Mouse (Mus musculus) embryonic facial prominence, embryonic 13.5 days (tissue): ENCODE data around the gene Galnt11. TPM values are rescaled to one million over a fixed set of nuclear protein-coding genes. Genes with fewer than 3 reads are reported as not detected.

ENCODE experiments used
- ATAC-seq: fragments of 200-750 bp; cut with Nextera tagmentation; 2 replicates; pipeline ENCODE4 v1.8.0; 2017; ENCODE audit warnings: low read depth; ENCODE audit not compliant: insufficient number of reproducible peaks, insufficient read depth, low FRiP score, low TSS enrichment
- H3K27ac ChIP-seq: fragments of 300-500 bp; sonication (generic); 2 replicates; pipeline ENCODE4 v1.5.1; 2015; ENCODE audit warnings: moderate library complexity, mild to moderate bottlenecking, inconsistent platforms
- H3K27me3 ChIP-seq: fragments of 300-500 bp; sonication (generic); 2 replicates; pipeline ENCODE4 v1.6.1; 2015; ENCODE audit warnings: mild to moderate bottlenecking, inconsistent platforms
- H3K36me3 ChIP-seq: fragments of 300-500 bp; sonication (generic); 2 replicates; pipeline ENCODE4 v1.6.1; 2015; ENCODE audit warnings: mild to moderate bottlenecking, inconsistent platforms
- H3K4me1 ChIP-seq: fragments of 300-500 bp; sonication (generic); 2 replicates; pipeline ENCODE4 v1.6.1; 2015; ENCODE audit warnings: inconsistent platforms
- H3K4me2 ChIP-seq: fragments of 300-500 bp; sonication (generic); 2 replicates; pipeline ENCODE4 v1.6.1; 2015; ENCODE audit warnings: moderate library complexity, mild to moderate bottlenecking, inconsistent platforms
- H3K4me3 ChIP-seq: fragments of 300-500 bp; sonication (generic); 2 replicates; pipeline ENCODE4 v1.5.1; 2015; ENCODE audit warnings: mild to moderate bottlenecking, inconsistent platforms
- H3K9ac ChIP-seq: fragments of 300-500 bp; sonication (generic); 2 replicates; pipeline ENCODE4 v1.6.1; 2015; ENCODE audit warnings: mild to moderate bottlenecking, inconsistent platforms
- H3K9me3 ChIP-seq: fragments of 300-500 bp; sonication (generic); 2 replicates; pipeline ENCODE4 v1.6.1; 2016; ENCODE audit warnings: inconsistent platforms
- WGBS: fragments of 180-500 bp; shearing (Covaris S2); methylation state at CpG from one replicate; pipeline ENCODE4 v1.1.7; 2015; ENCODE audit warnings: mixed read lengths; 5-methylcytosine and 5-hydroxymethylcytosine counted together
- polyA plus RNA-seq: library from polyadenylated mRNA; unstranded; fragments of >200 nt; fragmentation: Nextera tagmentation; extraction: Ambion mirVana; gene quantifications from 2 replicates; pipeline ENCODE4 v1.2.1, GENCODE M21; 2015

Galnt11 gene
- polyA plus RNA-seq, 1 experiment from 2014 or later = 38.7 TPM

DNA sequence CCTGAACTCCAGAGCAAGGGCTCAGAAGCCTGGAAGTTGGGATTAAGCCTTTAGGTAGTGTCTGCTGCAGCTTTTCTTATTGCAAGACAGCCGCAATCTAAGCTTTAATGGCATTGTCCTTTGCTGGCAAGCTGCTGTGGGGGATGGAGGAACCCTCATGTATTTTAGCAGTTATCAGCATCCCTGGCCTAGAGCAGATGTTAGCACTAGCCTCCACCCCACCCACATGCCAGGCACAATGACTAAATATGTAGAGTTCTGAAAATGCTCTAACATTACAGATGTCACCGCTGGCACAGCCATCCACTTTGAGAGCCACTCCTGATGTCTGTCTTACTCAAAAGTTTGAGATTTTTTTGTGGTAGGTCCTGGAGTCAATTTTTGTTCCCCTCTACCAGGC is 35.0 kb downstream of the Galnt11 start:
- no peaks in the 10 kb centered on the region for H3K4me1 ChIP-seq
- no peak overlapping the region for H3K27ac ChIP-seq
- no peaks in the 10 kb centered on the region for H3K9me3 ChIP-seq
- no peak overlapping the region for H3K9ac ChIP-seq
- peaks cover 85% of the 10 kb centered on the region for H3K36me3 ChIP-seq
- no peak overlapping the region for H3K4me2 ChIP-seq
- 91% methylated on average over 2 of the region's 2 CpGs for WGBS
- H3K4me3 ChIP-seq = no peak overlapping the region
- ATAC-seq = no peak
- no peaks in the 10 kb centered on the region for H3K27me3 ChIP-seq

DNA sequence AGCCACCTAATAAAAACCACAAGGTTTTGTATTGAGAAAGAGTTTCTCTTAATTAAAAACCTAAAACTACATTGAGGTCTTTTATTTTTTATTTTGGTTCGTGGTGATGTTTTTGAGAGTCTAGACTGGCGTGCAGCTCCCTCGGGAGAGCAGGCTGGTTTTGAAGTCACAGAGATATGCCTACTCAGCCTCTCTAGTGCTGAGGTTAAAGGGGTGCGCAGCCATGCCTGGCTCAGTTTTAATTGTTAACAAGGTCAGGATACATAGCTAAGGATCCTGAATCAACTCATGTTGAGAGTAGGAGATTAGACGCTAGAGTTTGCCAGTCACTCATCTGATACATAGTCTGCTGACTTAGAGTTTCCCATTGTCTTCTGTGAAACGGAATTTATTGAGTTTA is 39.7 kb downstream of the Galnt11 start:
- Histone ChIP-seq H3K9me3 (no peaks in the 10 kb centered on the region), H3K9ac (no peak overlapping the region), H3K4me2 (no peak overlapping the region), H3K27me3 (no peaks in the 10 kb centered on the region), H3K36me3 (peaks cover 87% of the 10 kb centered on the region), H3K4me1 (no peaks in the 10 kb centered on the region), H3K4me3 (no peak overlapping the region), H3K27ac (no peak overlapping the region)
- no peak for ATAC-seq
- 65% methylated on average over 6 of the region's 6 CpGs for WGBS

GRCm38 (mm10) chr5:25262266-25262665 is 40.6 kb downstream of the Galnt11 start:
- H3K4me2 ChIP-seq = no peak overlapping the region
- no peak for ATAC-seq
- H3K9me3 ChIP-seq = no peaks in the 10 kb centered on the region
- H3K4me1 ChIP-seq = no peaks in the 10 kb centered on the region
- no peak overlapping the region for H3K27ac ChIP-seq
- H3K9ac ChIP-seq = no peak overlapping the region
- WGBS = 85% methylated on average over 7 of the region's 7 CpGs
- peaks cover 86% of the 10 kb centered on the region for H3K36me3 ChIP-seq
- no peak overlapping the region for H3K4me3 ChIP-seq
- H3K27me3 ChIP-seq = no peaks in the 10 kb centered on the region

DNA sequence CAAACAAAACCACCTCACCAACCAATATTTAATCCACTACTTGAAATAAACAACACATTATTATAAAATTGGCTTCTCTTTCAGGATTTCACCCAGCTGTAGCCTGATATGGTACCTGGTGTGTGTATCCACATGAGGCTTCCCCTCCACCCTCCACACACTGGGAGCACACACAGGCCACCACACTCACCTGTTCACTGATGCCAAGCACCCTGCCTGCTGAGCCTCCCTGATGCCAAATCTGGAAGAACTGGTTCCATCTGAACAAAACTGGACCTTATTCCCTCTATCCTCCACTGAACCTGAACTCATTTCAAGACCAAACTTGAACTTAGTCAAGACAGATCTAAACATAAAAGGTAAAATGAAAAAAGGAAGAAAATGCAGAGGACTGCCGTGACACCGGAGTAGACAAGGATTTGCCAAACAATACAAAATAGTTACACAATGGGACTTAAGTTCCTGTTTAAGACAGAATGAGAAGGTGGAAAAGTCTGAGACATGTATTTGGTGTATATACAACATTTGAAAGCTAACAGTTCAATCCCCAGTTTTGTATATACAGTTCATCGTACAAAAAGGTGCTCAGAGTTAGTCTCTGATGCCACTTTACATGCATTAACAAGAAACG is 46.7 kb downstream of the Galnt11 start:
- H3K36me3 ChIP-seq = peaks cover 76% of the 10 kb centered on the region
- no peaks in the 10 kb centered on the region for H3K9me3 ChIP-seq
- H3K4me3 ChIP-seq = no peak overlapping the region
- H3K27ac ChIP-seq = no peak overlapping the region
- H3K9ac ChIP-seq = no peak overlapping the region
- no peak overlapping the region for H3K4me2 ChIP-seq
- no peak for ATAC-seq
- H3K27me3 ChIP-seq = no peaks in the 10 kb centered on the region
- 94% methylated on average over 4 of the region's 4 CpGs for whole genome bisulfite sequencing
- no peaks in the 10 kb centered on the region for H3K4me1 ChIP-seq

DNA sequence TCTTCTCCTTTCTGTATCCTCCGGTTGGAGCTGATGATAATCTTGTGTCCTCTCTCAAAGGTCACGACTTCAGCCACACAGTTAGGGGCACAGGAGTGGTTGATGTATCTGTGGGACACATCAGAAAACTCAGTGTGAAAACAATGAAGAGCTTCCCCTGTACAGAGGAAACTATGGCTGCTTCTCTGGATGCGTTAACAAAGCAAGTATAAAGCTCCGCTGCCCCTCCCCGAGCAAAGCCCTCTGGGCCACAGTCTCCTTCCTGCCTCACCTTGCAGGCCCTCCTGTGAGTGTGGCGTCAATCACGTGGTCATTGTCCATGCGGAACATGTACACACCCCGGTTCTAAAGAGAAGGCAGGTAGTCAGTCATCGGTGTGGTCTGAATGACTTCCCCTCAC is 53.9 kb downstream of the Galnt11 start:
- no peak overlapping the region for H3K4me2 ChIP-seq
- no peak overlapping the region for H3K9ac ChIP-seq
- H3K27ac ChIP-seq = no peak overlapping the region
- H3K27me3 ChIP-seq = no peaks in the 10 kb centered on the region
- H3K4me3 ChIP-seq = no peak overlapping the region
- peaks cover 70% of the 10 kb centered on the region for H3K36me3 ChIP-seq
- H3K9me3 ChIP-seq = no peaks in the 10 kb centered on the region
- no peak for ATAC-seq
- 94% methylated on average over 10 of the region's 10 CpGs for WGBS
- H3K4me1 ChIP-seq = no peaks in the 10 kb centered on the region

- Histone ChIP-seq H3K27ac (no peak overlapping the region), H3K27me3 (no peaks in the 10 kb centered on the region), H3K9ac (no peak overlapping the region), H3K4me1 (no peaks in the 10 kb centered on the region), H3K4me3 (no peak overlapping the region), H3K36me3 (peaks cover 70% of the 10 kb centered on the region), H3K9me3 (no peaks in the 10 kb centered on the region), H3K4me2 (no peak overlapping the region)
- no peak for ATAC-seq
- whole genome bisulfite sequencing = 80% methylated on average over 6 of the region's 6 CpGs
Measured at GRCm38 (mm10) chr5:25276365-25276764, 54.7 kb downstream of the Galnt11 start.

- Histone ChIP-seq H3K27ac (no peak overlapping the region), H3K9me3 (no peaks in the 10 kb centered on the region), H3K4me1 (no peaks in the 10 kb centered on the region), H3K4me3 (no peak overlapping the region), H3K36me3 (peaks cover 85% of the 10 kb centered on the region), H3K27me3 (no peaks in the 10 kb centered on the region), H3K4me2 (no peak overlapping the region), H3K9ac (no peak overlapping the region)
- WGBS = 97% methylated on average over 13 of the region's 13 CpGs
- no peak for ATAC-seq
Measured at GRCm38 (mm10) chr5:25283988-25284387, 62.3 kb downstream of the Galnt11 start.

DNA sequence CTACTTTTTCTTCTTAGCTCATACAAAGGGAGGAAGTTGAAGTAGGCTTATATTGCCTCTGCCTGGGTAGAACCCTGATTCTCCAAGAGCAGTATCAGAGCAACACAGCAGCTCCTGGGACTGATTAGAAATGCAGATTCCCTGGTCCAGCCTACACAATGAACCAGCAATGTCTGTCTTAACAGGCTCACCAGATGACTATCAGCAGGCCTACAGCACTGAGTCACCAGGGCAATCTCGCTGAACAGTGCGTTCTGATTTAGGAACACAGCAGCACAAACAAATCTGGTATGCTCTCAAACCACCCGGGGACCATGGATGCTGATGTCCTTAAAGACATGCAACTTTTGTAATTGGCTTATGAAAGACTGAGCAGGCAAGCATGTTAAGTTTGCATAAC is 75.1 kb downstream of the Galnt11 start:
- ATAC-seq = no peak
- 58% methylated on average over 3 of the region's 3 CpGs for WGBS

GRCm38 (mm10) chr5:25310226-25310625 is 88.5 kb downstream of the Galnt11 start:
- Histone ChIP-seq H3K27ac (no peak overlapping the region), H3K4me2 (no peak overlapping the region), H3K27me3 (no peaks in the 10 kb centered on the region), H3K4me3 (no peak overlapping the region), H3K9me3 (no peaks in the 10 kb centered on the region), H3K4me1 (no peaks in the 10 kb centered on the region), H3K9ac (no peak overlapping the region), H3K36me3 (peaks cover 54% of the 10 kb centered on the region)
- WGBS = 99% methylated on average over 2 of the region's 2 CpGs
- no peak for ATAC-seq

More for the DNA sequence above, 75.1 kb downstream of the Galnt11 start:
- Histone ChIP-seq H3K9ac (no peak overlapping the region), H3K27me3 (no peaks in the 10 kb centered on the region), H3K4me2 (no peak overlapping the region), H3K4me1 (no peaks in the 10 kb centered on the region), H3K36me3 (peaks cover 38% of the 10 kb centered on the region), H3K27ac (no peak overlapping the region), H3K4me3 (no peak overlapping the region), H3K9me3 (no peaks in the 10 kb centered on the region)

DNA sequence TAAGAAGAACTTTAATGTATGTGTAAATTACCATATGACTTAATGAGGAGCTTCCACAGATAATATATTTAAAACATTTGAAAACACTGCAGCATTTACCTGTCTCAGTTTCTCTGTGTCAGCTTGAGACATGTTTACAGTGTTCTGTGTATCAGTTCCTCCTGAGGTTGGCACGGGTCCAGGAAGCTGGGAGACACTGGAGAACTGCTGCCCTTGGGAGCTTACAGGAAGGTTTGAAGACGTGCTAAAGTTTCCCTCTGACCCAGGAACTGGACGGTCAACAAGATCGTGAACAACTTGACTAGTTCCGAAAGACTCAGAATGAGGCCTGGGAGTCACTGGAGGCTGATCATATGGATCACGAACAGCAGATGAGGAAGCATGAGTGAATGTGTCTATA is 92.2 kb downstream of the Galnt11 start:
- Histone ChIP-seq H3K9ac (no peak overlapping the region), H3K27ac (no peak overlapping the region), H3K27me3 (no peaks in the 10 kb centered on the region), H3K4me2 (no peak overlapping the region), H3K9me3 (no peaks in the 10 kb centered on the region), H3K36me3 (peaks cover 69% of the 10 kb centered on the region), H3K4me3 (no peak overlapping the region), H3K4me1 (no peaks in the 10 kb centered on the region)
- 86% methylated on average over 6 of the region's 6 CpGs for WGBS
- ATAC-seq = no peak
